Mouse (Mus musculus) liver, adult 2 months (tissue): ENCODE measurements at regions not wholly inside any gene's neighbourhood (a gene's known extent, or its start where the extent isn't known, plus 50 kb on each side); places are given as distances from the start of the nearest gene placed in this dataset.

ENCODE experiments used
- CTCF ChIP-seq: fragments of 200-500 bp; IDR thresholded peaks from 2 replicates; pipeline ENCODE4 v1.5.1; 2011; ENCODE audit warnings: low read depth, low read length, control low read depth
- POLR2A ChIP-seq: fragments of 200-500 bp; IDR thresholded peaks from 2 replicates; pipeline ENCODE4 v1.6.1; 2011; ENCODE audit warnings: low read length, control low read depth; ENCODE audit not compliant: insufficient read depth; ENCODE audit errors: extremely low read depth

GRCm38 (mm10) chr3:154414358-154414757 lies 83.9 kb upstream of the Lhx8 start:
- TF ChIP-seq CTCF (no peak), POLR2A (no peak)
